Mouse (Mus musculus): ENCODE data around the gene Naa35.

GRCm38 (mm10) chr13:59552286-59552685, 32.8 kb upstream of the Naa35 start:
- TF ChIP-seq CTCF (IDR thresholded peaks at IDR 0.05; ENCODE audit: extremely low read depth, insufficient read depth, low read length) (no peak), POLR2A (IDR thresholded peaks at IDR 0.05; ENCODE audit: extremely low read depth, insufficient read depth, low read length) (no peak)
